Mouse (Mus musculus) neural tube, embryonic 12.5 days (tissue): ENCODE measurements around the gene Gm45140. TPM values are rescaled to one million over a fixed set of nuclear protein-coding genes. Genes with fewer than 3 reads are reported as not detected.

ENCODE experiments used
- ATAC-seq: fragments of 200-750 bp; cut with Nextera tagmentation; 2 replicates; pipeline ENCODE4 v1.8.0; 2017; ENCODE audit warnings: low read depth, mild to moderate bottlenecking, moderate TSS enrichment, moderate library complexity; ENCODE audit not compliant: low FRiP score
- H3K27ac ChIP-seq: fragments of 300-500 bp; sonication (generic); 2 replicates; pipeline ENCODE4 v1.5.1; 2016
- H3K27me3 ChIP-seq: fragments of 300-500 bp; sonication (generic); replicated peaks from 2 replicates; pipeline ENCODE4 v1.6.1; 2016; ENCODE audit warnings: mild to moderate bottlenecking
- H3K36me3 ChIP-seq: fragments of 300-500 bp; sonication (generic); 2 replicates; pipeline ENCODE4 v1.6.1; 2016; ENCODE audit warnings: mild to moderate bottlenecking
- H3K4me1 ChIP-seq: fragments of 300-500 bp; sonication (generic); 2 replicates; pipeline ENCODE4 v1.6.1; 2016
- H3K4me2 ChIP-seq: fragments of 300-500 bp; sonication (generic); replicated peaks from 2 replicates; pipeline ENCODE4 v1.6.1; 2016; ENCODE audit warnings: mild to moderate bottlenecking
- H3K4me3 ChIP-seq: fragments of 300-500 bp; sonication (generic); 2 replicates; pipeline ENCODE4 v1.5.1; 2016
- H3K9ac ChIP-seq: fragments of 300-500 bp; sonication (generic); 2 replicates; pipeline ENCODE4 v1.6.1; 2016; ENCODE audit warnings: mild to moderate bottlenecking
- H3K9me3 ChIP-seq: fragments of 300-500 bp; sonication (generic); 2 replicates; pipeline ENCODE4 v1.6.1; 2016; ENCODE audit warnings: mild to moderate bottlenecking
- WGBS: fragments of 180-500 bp; shearing (Covaris S2); methylation state at CpG from one replicate; pipeline ENCODE4 v1.1.7; 2016; 5-methylcytosine and 5-hydroxymethylcytosine counted together
- polyA plus RNA-seq: library from polyadenylated mRNA; unstranded; fragments of >200 nt; fragmentation: Nextera tagmentation; extraction: Ambion mirVana; gene quantifications from 2 replicates; pipeline ENCODE4 v1.2.1, GENCODE M21; 2016

Gene Gm45140
- polyA plus RNA-seq, 1 experiment from 2014 or later = 6.2 TPM

DNA sequence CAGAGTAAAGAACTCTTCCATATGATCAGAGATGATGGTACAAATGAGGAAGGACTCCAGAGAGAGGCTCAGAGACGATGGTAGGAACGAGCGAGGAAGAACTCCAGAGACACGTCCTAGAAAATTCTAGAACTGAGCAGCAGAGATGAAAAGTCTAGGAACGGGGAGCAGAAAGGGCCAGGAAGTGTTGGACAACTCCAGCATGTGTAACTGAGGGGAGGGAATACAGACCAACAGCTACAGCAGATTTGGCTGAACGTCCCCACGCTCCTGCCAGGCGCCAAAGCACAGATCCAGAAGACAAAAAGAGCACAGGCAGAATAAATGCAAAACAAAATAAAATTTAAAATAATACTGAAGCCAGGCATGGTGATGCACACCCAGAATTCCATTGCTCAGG lies 78.7 kb downstream of the Gm45140 start:
- WGBS = 94% methylated on average over 8 of the region's 8 CpGs
- no peaks in the 10 kb centered on the region for H3K27me3 ChIP-seq
- no peak for ATAC-seq
- peaks cover 17% of the 10 kb centered on the region for H3K36me3 ChIP-seq
- H3K27ac ChIP-seq = no peak overlapping the region
- no peak overlapping the region for H3K9ac ChIP-seq
- H3K9me3 ChIP-seq = no peaks in the 10 kb centered on the region
- no peaks in the 10 kb centered on the region for H3K4me1 ChIP-seq
- no peak overlapping the region for H3K4me2 ChIP-seq
- no peak overlapping the region for H3K4me3 ChIP-seq

DNA sequence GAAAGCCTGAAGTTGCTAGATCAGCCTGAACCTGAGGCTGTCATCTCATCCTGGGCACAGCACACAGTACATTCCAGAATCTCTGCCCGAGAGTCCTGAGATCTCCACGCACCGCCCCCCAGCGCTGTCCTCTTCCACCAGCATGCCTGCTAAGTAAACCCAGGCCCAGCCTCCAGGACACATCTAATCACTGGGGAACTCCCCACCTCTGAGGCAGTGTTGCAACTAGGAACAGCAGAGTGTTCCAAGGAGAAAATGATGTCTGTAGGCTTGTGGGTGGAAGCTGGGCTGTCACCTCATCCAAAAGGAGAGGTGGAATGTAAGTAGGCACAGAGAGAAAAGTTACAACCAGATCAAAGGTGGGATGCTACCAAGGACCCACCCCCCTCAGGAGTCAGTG lies 80.4 kb downstream of the Gm45140 start:
- Histone ChIP-seq H3K9me3 (no peaks in the 10 kb centered on the region), H3K4me3 (no peak overlapping the region), H3K36me3 (peaks cover 20% of the 10 kb centered on the region), H3K4me2 (no peak overlapping the region), H3K4me1 (no peaks in the 10 kb centered on the region), H3K27ac (no peak overlapping the region), H3K9ac (no peak overlapping the region), H3K27me3 (no peaks in the 10 kb centered on the region)
- 96% methylated on average over 4 of the region's 4 CpGs for WGBS
- no peak for ATAC-seq

DNA sequence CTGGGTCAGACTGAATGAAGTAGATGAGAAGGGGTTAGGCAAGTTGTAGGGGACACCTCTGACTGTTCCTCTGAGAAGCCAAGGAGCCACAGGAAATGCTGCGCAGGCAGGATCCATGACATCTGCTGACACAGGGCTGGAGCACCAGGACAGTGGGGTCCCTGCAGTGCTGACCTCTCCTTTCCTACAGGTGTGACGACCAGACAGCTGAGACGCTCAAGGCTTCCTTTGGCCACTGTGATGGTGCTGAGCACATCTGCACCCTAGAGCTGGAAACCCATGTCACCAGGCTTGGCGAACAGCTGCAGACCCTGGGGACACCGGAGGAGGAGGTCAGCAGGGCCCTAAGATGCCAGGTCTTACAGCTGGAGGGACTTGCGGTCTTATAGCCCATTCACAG lies 84.0 kb downstream of the Gm45140 start:
- H3K4me3 ChIP-seq = no peak overlapping the region
- H3K9ac ChIP-seq = no peak overlapping the region
- 95% methylated on average over 6 of the region's 6 CpGs for WGBS
- H3K27ac ChIP-seq = no peak overlapping the region
- peaks cover 14% of the 10 kb centered on the region for H3K36me3 ChIP-seq
- H3K4me2 ChIP-seq = no peak overlapping the region
- no peaks in the 10 kb centered on the region for H3K27me3 ChIP-seq
- no peak for ATAC-seq
- no peaks in the 10 kb centered on the region for H3K9me3 ChIP-seq
- no peaks in the 10 kb centered on the region for H3K4me1 ChIP-seq

DNA sequence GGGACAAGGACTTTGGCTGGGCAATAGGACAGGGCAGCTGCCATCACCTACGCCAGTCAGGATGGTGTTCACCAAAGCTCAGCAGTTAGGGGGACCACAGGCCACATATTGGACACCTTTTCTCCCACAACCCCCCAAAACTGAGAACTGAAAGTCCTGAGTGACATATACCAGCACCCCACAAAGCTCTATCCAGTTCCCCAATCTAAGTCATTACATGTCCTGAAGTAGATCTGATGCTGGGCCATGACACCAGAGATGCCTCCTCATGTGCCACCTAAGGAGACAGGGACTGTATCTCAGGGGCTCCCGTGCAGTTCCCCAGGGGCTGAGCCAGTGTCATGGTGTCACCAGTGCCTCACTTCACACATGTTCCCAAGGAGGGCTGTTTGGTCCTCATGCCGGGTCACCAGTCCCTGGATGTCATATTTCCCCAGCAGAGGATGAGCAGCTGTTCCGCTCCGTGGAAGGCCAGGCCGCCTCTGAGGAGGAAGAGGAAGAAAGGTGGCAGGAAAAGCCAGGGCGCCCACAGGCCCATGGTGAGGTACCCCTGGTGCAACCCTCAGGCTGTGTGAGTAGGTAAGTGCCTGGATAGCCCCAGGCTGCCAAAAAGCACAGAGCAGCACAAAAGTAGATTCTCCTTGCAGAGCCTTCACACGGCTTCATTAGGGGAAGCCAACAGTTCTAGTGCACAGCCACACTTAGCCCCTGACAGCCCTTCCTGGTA lies 85.2 kb downstream of the Gm45140 start:
- Histone ChIP-seq H3K36me3 (peaks cover 8% of the 10 kb centered on the region), H3K9me3 (no peaks in the 10 kb centered on the region), H3K4me1 (no peaks in the 10 kb centered on the region), H3K27ac (no peak overlapping the region), H3K4me2 (no peak overlapping the region), H3K27me3 (no peaks in the 10 kb centered on the region), H3K9ac (no peak overlapping the region), H3K4me3 (no peak overlapping the region)
- WGBS = 91% methylated on average over 8 of the region's 8 CpGs
- ATAC-seq = no peak

DNA sequence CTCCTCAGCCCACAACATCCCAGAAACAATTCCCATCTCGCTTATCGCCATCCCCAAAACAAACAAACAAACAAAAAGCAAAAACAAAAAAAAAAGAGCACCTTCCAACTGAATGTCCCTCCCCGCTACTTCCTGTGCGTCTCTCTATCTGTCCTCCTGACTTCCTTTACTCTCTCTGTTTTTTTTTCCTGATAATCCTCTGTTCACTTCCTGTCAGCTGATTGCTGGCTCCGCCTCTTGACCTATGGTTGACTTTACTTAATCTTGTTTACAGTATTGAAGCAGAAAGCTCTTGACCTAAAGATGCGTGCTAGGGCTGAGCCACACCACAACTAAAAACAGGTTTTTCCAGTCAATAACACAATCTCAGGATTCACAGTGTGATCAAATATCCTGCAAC lies 87.1 kb downstream of the Gm45140 start:
- no peak overlapping the region for H3K27ac ChIP-seq
- ATAC-seq = no peak
- peaks cover 3% of the 10 kb centered on the region; the same call in 1 of the 2 replicates for H3K36me3 ChIP-seq
- WGBS = 91% methylated on average over 6 of the region's 6 CpGs
- H3K4me2 ChIP-seq = no peak overlapping the region
- no peaks in the 10 kb centered on the region for H3K9me3 ChIP-seq
- no peak overlapping the region for H3K4me3 ChIP-seq
- H3K9ac ChIP-seq = no peak overlapping the region
- H3K4me1 ChIP-seq = no peaks in the 10 kb centered on the region
- no peaks in the 10 kb centered on the region for H3K27me3 ChIP-seq

DNA sequence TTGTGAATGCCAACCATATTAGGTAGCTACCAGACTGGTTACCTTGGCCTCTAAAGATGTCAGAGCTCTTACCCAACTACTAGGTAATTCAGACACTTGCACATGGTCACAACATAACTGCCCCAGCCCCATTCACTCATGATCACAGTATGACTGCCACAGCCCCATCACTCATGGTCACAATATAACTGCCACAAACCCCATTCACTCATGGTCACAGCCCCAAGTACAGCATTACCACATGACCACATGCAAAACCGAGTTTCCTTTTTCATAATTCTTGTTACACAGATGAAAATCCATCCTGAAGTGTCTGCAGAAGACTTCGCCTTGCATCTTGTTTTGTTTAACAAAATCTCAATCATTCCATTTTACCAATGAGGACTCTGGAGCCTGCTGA lies 87.5 kb downstream of the Gm45140 start:
- no peak overlapping the region for H3K4me2 ChIP-seq
- H3K9me3 ChIP-seq = no peaks in the 10 kb centered on the region
- no peaks in the 10 kb centered on the region for H3K27me3 ChIP-seq
- H3K4me3 ChIP-seq = no peak overlapping the region
- WGBS = 87% methylated on average over 2 of the region's 2 CpGs
- H3K4me1 ChIP-seq = no peaks in the 10 kb centered on the region
- ATAC-seq = no peak
- no peak overlapping the region for H3K27ac ChIP-seq
- H3K9ac ChIP-seq = no peak overlapping the region
- peaks cover 3% of the 10 kb centered on the region; the same call in 1 of the 2 replicates for H3K36me3 ChIP-seq

DNA sequence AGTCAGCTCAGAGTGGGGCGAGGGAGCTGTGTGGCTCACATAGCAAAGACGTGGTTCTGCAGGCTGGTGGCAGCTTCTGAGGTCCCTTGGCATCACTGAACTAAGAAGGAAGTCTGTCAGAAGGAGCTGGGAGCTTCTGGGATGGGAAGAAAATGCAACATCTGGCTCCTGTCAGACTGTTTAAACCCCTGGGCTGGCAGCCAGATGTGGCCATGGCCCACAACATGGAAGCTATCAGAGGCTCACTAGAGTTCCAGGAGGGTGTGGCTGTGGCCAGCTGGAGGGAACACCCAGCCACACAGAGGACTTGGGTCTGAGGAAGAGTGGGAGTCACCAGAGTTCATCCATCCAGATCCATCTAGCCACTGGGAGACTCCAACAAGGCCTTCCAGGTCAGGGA lies 88.7 kb downstream of the Gm45140 start:
- H3K9me3 ChIP-seq = no peaks in the 10 kb centered on the region
- no peak overlapping the region for H3K27ac ChIP-seq
- H3K9ac ChIP-seq = no peak overlapping the region
- 85% methylated on average over 2 of the region's 2 CpGs for WGBS
- no peak overlapping the region for H3K4me3 ChIP-seq
- no peaks in the 10 kb centered on the region for H3K27me3 ChIP-seq
- no peak for ATAC-seq
- no peak overlapping the region for H3K4me2 ChIP-seq
- H3K4me1 ChIP-seq = no peaks in the 10 kb centered on the region
- H3K36me3 ChIP-seq = peaks cover 3% of the 10 kb centered on the region; the same call in 1 of the 2 replicates

DNA sequence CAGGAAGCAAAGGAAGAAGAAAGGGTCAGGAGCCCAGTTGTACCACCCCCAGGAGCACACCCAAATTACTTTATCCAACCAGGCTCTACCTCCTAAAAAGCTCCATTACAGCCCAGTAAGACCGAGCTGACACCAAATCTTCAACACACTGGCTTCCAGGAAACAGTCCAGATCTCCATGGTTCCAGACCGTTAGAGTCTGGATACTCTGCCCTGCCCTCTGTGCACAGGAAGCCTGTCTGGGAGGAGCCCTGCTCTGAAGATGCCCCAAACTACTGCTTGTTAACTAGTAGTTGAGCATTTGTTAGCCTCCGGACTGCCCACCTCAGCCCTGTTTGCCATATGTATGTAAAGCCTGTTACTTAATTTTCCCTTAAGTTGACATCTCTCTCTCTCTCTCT lies 89.5 kb downstream of the Gm45140 start:
- no peak overlapping the region for H3K4me3 ChIP-seq
- no peak overlapping the region for H3K27ac ChIP-seq
- H3K4me1 ChIP-seq = no peaks in the 10 kb centered on the region
- no peak for ATAC-seq
- H3K9ac ChIP-seq = no peak overlapping the region
- no peaks in the 10 kb centered on the region for H3K27me3 ChIP-seq
- H3K9me3 ChIP-seq = no peaks in the 10 kb centered on the region
- no peak overlapping the region for H3K4me2 ChIP-seq
- WGBS = 74% methylated on average over 3 of the region's 3 CpGs
- H3K36me3 ChIP-seq = peaks cover 3% of the 10 kb centered on the region; the same call in 1 of the 2 replicates

DNA sequence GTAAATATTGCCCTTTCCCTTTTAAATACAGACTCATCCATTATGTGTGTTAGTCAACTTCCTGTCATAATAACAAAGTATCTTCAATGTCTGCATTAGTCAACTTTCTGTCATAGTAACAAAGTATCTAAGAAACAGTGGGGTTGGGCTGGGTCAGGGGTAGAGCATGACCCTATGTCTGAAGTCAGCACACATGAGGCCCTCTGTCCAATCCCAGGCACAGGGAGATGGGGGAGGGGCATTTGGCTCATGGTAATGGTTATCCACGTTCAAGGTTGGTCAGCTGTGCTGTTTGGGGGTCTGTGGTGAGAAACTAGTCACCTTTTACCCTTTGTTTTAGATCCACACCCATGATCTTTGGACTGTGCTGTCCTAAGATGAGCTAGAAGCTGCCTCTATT lies 90.3 kb downstream of the Gm45140 start:
- Histone ChIP-seq H3K36me3 (no peaks in the 10 kb centered on the region), H3K4me3 (no peak overlapping the region), H3K27me3 (no peaks in the 10 kb centered on the region), H3K4me1 (no peaks in the 10 kb centered on the region), H3K9ac (no peak overlapping the region), H3K4me2 (no peak overlapping the region), H3K27ac (no peak overlapping the region), H3K9me3 (no peaks in the 10 kb centered on the region)
- no peak for ATAC-seq
- WGBS = 40% methylated on average over 1 of the region's 1 CpGs

DNA sequence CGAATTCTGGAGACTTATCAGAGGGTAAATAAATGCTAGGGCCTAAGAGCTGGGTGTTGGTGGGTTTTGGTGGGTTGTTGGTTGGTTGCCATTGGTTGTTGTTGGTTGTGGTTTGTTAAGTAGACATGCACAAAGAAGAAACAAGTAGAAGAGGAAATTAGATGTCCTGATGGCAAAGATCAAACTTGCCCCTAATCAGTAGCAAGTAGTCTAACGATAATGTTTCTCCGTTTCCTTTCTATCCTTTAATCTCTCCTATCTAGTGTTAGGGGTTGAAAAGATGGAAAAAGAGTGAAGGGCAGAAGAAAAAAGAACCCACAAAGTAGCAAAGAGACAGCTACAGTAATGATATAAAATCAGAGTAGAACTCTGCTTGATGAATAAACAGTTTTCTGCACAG lies 91.0 kb downstream of the Gm45140 start:
- no peaks in the 10 kb centered on the region for H3K27me3 ChIP-seq

DNA sequence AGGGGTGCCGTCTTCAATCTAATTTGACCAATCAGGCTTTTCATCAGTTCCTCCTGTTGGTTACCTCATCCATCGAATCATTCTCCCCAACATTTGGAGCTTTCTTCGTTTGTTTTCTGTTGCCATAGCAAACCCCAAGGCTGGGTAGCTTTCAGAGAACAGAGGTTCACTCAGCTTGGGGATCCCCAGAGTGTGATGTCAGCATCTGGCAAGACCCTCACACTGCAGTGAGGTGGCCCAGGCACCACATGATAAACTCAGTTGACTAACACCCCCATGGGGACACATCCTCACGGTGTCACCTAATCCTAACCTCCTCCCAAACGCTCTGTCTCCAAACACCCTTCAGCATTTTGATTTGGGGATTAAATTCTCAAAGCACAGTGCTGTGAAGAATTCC lies 92.3 kb downstream of the Gm45140 start:
- Histone ChIP-seq H3K36me3 (no peaks in the 10 kb centered on the region), H3K4me2 (no peak overlapping the region), H3K27me3 (no peaks in the 10 kb centered on the region), H3K4me3 (no peak overlapping the region), H3K9me3 (no peaks in the 10 kb centered on the region), H3K27ac (no peak overlapping the region), H3K9ac (no peak overlapping the region), H3K4me1 (peaks cover 12% of the 10 kb centered on the region)
- no peak for ATAC-seq
- 84% methylated on average over 5 of the region's 5 CpGs for WGBS

More for the DNA sequence above, 91.0 kb downstream of the Gm45140 start:
- Histone ChIP-seq H3K9ac (no peak overlapping the region), H3K4me3 (no peak overlapping the region), H3K4me2 (no peak overlapping the region), H3K36me3 (no peaks in the 10 kb centered on the region), H3K27ac (no peak overlapping the region), H3K4me1 (0 out of 2 replicates have a peak, but pooled peaks cover 1% of the 10 kb centered on the region), H3K9me3 (no peaks in the 10 kb centered on the region)
- no peak for ATAC-seq
- WGBS = 92% methylated on average over 3 of the region's 3 CpGs

DNA sequence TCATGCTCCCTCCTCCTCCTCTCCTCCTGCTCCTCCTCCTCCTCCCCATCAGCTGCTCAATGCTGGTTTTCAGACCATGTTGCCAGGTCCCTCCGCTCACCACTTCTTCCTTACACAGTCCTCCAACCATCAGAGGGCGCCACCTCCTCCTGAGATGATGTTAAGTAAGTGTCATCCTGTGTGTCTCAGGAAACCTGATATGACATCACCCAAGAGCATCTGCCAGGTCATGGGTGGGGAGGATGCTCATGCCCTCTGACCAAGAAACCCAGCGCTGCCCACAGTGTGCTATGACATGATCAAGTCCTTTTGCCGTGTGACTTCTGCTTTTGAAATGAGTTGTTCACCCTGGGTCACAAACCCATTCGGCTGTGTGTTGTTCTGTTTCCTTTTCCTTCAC lies 92.8 kb downstream of the Gm45140 start:
- Histone ChIP-seq H3K9ac (no peak overlapping the region), H3K9me3 (no peaks in the 10 kb centered on the region), H3K36me3 (no peaks in the 10 kb centered on the region), H3K27me3 (no peaks in the 10 kb centered on the region), H3K27ac (no peak overlapping the region), H3K4me3 (no peak overlapping the region), H3K4me1 (peaks cover 17% of the 10 kb centered on the region), H3K4me2 (no peak overlapping the region)
- 83% methylated on average over 5 of the region's 5 CpGs for WGBS
- no peak for ATAC-seq

DNA sequence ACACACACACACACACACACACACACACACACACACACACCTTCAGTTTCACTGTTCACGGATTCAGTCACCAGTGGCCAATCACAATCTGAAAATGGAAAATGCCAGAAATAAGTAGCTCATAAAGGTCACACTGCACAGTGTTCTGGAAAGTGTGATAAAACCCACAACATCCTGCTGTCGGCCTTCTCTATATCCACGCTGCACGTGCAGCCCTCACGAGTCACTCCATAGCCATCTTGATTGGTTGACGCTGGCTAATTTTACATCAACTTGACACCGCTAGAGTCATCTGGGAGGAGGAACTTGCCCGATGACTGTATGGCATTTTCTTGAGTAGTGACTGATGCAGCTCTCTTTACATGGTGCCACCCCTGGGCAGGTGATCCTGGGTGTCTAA lies 93.6 kb downstream of the Gm45140 start:
- Histone ChIP-seq H3K9ac (no peak overlapping the region), H3K9me3 (no peaks in the 10 kb centered on the region), H3K4me1 (peaks cover 19% of the 10 kb centered on the region), H3K27me3 (no peaks in the 10 kb centered on the region), H3K4me2 (no peak overlapping the region), H3K27ac (no peak overlapping the region), H3K4me3 (no peak overlapping the region), H3K36me3 (no peaks in the 10 kb centered on the region)
- 94% methylated on average over 8 of the region's 8 CpGs for WGBS
- ATAC-seq = no peak
